In genomic region chr2:181679951-181680715, GRCm38 (mm10) we compare ENCODE assay signal across 8 mouse cellular contexts. TPM values are rescaled to one million over a fixed set of nuclear protein-coding genes. Genes with fewer than 3 reads are reported as not detected.
A peak's percentile ranks its signal among the peaks of the same experiment; 100 is the strongest.
DNase-seq lines count a peak whose midpoint lies in the region; ATAC-seq lines count a peak whose summit lies in the region.

Gene Tcea2, plus strand, starts transcription at chr2:181680310.

- 0 out of 2 replicates have a peak, but pooled peaks cover 8% of the 10 kb centered on the region for H3K36me3 ChIP-seq in hindbrain, embryonic 10.5 days

- 0 out of 2 replicates have a peak, but pooled peaks cover 6% of the 10 kb centered on the region for H3K27me3 ChIP-seq in hindbrain, embryonic 10.5 days (ENCODE audit: insufficient read depth, poor library complexity, severe bottlenecking)

- no peaks in the 10 kb centered on the region for H3K9me3 ChIP-seq in hindbrain, embryonic 10.5 days

- H3K27ac ChIP-seq in hindbrain, embryonic 10.5 days: peak within 1 kb of the TSS; percentile 91

- peak; percentile 46 for DNase-seq in MEL-GATA-1-ER (ENCODE audit: extremely low read depth, low read depth)
- DNase-seq in cerebellum, adult 18-20 months: peak; percentile 82 to 83
- DNase-seq in hindbrain, embryonic 10.5 days (ENCODE audit: low spot score): peak; percentile 82
- peak; percentile 70 to 75 for DNase-seq in layer of hippocampus, postnatal 14 days (ENCODE audit: low spot score in 2 of 2)
- peak; percentile 78 for DNase-seq in lung, postnatal 10 days
- DNase-seq in retina, embryonic 14.5 days (ENCODE audit: low spot score): peak; percentile 73
- DNase-seq in thymus, postnatal 36 days: peak; percentile 66 to 67

- H3K4me3 ChIP-seq in hindbrain, embryonic 10.5 days: peak within 1 kb of the TSS; percentile 65

- WGBS in hindbrain, embryonic 10.5 days: under 1% methylated on average over 69 of the region's 69 CpGs

- peaks cover 47% of the 10 kb centered on the region for H3K4me1 ChIP-seq in hindbrain, embryonic 10.5 days (replicated peaks)

- peak; percentile 35 for ATAC-seq in frontal cortex, adult (ENCODE audit: low TSS enrichment)

RNA-seq across cellular contexts. Expression of gene Tcea2, which starts in this region (rescaled TPM):
- polyA plus RNA-seq in hindbrain, embryonic 10.5 days (2016; fragmentation: Nextera tagmentation; extraction: Ambion mirVana): 14.4 and 17.7 TPM in 2 replicates
- 10 to 100 TPM; 51.2 to 59.4 TPM for total RNA-seq in layer of hippocampus, postnatal 14 days (2021)

Comparison
In these comparisons a context has a peak if more than half of its experiments do, and no peak if none do; other contexts are left out.
1. Peak in every context shown above with its lines: DNase-seq, ATAC-seq, H3K4me3 ChIP-seq and H3K27ac ChIP-seq.